Mouse (Mus musculus): ENCODE data around the gene Galnt7.
"Not testable (repeated sequence)": the region's sequence is repeated elsewhere in the genome, so short reads cannot be mapped to it uniquely, and the experiment has no call there.

The Galnt7 gene

DNA sequence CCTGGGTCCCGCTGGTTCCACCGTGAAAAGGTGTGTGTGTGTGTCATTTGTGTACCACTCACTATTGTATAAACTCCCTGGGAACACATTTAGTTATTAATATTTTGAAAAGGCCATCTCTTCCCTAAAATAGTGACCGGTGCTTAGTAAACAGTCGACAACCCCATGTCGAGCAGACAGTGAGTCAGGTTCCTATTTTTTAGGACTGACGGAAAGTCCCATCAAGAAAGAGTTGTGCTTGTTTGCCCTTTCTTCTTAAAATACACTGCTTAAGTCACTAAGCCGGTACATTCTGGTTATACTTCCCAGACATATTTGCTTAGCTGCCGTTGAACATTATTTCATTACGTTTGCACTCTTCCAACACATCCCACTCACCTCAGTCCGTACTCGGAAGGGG lies 111.9 kb downstream of the Galnt7 start:
- no peak for DNase-seq (ENCODE audit: extremely low read depth, low read depth)

DNA sequence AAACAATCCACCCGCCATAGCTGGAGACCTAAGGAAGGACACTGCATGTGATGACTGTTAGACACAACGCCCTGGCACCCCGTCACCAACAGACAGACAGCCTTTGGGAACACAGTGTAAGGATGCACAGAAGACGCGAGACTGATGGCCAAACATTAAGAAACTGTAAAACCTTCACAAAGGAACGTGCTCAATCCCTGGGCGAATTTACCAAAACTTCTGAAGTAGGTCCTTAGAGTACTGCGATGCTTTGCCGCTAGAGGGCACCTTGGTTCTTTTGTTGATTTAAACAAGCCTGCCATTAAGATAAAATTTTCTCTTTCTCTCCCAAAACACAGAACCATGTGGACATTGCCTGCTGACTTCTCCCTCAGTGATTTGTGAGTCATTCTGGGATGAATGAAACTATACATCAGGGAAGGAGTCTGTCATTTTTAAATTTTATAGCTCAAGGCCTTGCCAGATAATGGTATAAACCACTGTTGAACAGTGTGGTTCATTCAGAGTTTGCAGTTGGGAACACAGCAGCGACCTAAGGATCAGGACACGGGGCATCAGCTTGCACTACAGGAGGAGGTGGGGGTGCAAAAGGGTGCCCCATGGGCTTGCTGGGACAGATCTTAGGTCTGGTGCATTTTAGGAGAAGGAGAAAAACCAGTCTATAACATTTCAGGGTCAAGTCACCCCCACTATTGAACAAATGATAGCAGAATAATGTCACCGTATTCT lies 112.6 kb downstream of the Galnt7 start:
- no peak for DNase-seq (ENCODE audit: extremely low read depth, low read depth)

DNA sequence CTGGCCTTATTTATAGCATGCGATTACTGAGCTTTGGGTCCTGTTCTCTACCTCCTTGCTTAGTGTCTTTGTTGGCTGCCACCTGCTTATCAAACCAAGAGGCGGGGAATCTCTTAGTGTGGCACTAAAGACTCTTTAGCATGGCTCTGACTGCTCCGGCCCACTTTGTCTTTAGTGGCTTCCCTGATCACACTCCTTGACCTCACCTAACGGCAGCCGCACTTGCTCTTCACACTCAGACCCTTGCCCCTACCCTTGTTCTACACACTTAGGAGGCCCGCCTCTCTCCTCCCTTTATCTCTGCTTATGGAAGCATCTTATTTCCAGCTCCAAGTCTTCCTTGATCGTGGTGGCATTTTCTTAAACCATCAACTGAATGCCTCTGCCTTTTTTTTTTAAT lies 114.2 kb downstream of the Galnt7 start:
- no peak for DNase-seq (ENCODE audit: extremely low read depth, low read depth)

DNA sequence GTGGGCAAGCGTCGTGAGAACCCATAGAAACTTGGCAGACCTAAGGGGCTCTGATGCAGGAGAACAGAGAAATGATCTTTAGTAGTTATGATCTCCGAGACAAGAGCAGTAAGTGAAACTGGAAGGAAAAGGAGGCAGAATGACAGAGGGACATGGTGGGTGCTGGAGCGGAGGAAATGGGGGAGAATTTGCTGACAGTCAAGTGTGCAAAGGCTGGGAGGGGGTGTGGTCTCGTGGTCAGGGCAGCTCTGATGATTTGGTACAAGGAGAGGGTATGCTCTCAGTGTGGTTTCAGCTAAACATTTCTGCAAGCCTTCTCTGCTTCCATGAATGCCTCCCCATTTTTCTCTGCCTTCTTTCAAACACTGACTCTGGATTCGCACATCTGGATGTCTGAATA lies 116.7 kb downstream of the Galnt7 start:
- no peak for DNase-seq (ENCODE audit: extremely low read depth, low read depth)

DNA sequence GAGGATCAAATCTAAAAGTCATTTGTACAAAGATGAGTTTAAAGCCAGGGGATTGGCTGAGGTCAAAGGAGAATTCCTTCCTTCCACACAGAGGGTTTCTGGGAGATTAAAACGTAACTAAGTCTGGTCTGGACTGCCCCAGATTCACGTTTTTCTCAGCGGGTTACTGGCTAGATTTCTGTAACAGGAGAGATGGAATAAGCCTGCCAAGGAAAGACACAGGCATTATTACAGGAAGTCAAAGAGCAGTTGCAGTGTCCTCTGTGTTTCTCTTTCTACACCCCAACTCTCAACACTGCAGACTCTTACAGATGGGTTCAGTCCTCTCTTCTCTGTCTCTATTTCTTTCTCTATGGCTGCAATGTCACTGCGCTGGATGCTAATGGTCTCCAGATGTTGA lies 118.3 kb downstream of the Galnt7 start:
- no peak for DNase-seq (ENCODE audit: extremely low read depth, low read depth)

DNA sequence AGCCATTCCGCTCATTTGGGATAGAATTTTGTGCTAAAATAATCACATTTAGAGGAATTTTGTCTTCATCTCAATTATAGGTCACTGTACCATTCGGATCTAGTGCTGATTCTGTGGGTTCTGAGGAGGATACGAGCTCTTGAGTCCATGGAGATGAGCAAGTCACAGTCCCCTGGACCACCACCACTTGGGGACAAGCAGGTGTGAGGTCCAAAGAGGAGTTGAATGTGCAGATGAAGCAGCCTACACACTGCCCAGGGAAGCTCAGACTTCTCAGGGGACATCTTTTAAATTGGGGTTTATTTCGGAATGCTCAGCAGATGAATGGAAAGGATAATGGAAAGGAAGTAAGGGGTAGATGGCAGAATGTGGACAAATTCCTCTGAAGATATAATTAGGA lies 119.7 kb downstream of the Galnt7 start:
- DNase-seq (ENCODE audit: extremely low read depth, low read depth), result no peak

DNA sequence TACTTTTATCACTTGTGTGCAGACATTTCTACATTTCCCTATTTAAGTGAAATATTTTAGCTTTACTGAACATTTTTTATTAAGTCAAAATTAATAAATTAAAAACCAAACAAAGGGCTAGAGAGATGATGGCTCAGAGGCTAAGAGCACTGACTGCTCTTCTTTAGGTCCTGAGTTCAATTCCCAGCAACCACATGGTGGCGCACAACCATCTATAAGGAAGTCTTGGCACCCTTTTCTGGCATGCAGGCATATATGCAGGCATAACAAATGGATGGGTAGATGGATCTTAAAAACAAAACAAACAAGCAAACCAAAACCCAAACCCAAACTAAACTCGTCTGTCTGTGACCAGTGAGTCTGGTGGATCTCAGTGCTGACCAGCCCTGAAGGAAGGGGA lies 120.6 kb downstream of the Galnt7 start:
- no peak for DNase-seq (ENCODE audit: extremely low read depth, low read depth)

DNA sequence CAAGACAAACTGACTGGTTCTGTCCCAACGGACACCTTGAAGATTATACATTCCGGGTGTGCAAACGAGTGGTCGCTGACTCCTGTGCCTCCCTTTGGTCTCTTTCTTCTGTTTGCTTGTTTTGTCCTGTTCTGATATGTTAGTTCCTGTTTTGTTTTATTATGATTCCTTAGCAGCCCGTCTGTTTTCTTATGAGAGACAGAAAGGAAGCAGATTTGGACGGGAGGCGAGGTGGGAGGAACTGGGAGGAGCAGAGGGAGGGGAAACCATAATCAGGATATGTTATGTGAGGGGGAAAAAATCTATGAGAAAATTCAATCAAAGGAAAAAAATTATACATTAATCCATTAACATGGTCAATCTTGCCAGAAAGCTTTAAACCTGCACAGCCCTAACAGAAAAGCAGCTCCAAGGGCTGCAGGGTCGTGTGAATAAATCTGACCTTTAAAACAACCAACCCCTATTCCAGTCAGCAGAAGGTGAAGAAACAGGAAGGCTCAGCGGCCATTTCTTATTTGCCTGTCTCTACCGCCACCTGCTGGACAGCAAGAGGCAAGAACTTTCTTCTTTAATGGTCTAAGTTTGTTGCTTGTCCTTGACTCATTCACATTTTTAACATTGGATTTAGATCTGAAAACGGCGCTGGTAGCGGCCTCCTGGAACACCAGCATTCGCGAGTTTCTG lies 122.0 kb downstream of the Galnt7 start:
- peak; percentile 66 for DNase-seq (ENCODE audit: extremely low read depth, low read depth)

DNA sequence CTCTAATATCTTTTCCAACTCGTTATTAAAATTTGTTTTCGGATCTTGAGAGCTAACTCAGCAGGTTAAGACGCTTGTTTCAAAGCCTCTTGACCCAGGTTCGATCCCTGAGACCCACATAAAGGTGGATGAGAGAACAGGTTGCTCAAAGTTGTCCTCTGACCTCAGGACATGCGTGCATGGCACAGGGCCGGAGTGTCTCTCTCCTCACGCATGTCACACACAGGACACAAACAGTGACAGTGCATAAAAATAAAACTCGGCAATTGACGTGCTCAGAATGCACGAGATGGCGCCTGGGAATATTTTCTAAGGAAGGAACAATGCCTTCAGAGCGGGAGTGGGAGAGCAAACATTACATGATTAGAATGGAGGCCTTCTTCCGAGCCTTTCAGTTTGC lies 122.6 kb downstream of the Galnt7 start:
- no peak for DNase-seq (ENCODE audit: extremely low read depth, low read depth)

DNA sequence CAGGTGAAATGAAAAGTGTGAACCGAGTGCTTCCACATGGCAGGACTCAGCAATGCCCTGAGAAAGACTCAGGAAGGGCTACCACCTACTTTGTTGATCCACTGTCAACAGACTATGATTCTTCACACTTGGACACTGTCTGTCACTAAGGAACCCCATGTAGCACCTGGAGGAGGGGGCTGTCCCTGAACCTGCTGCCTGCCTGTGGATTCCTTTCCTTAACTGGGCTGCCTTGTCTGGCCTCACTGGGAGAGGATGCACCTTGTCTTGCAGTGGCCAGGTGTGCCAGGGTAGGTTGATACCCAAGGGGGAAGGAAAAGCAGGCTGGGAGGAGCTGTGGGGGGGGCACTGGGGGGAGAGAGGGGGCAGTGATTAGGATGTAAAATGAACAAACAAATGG lies 124.8 kb downstream of the Galnt7 start:
- no peak for DNase-seq (ENCODE audit: extremely low read depth, low read depth)

DNA sequence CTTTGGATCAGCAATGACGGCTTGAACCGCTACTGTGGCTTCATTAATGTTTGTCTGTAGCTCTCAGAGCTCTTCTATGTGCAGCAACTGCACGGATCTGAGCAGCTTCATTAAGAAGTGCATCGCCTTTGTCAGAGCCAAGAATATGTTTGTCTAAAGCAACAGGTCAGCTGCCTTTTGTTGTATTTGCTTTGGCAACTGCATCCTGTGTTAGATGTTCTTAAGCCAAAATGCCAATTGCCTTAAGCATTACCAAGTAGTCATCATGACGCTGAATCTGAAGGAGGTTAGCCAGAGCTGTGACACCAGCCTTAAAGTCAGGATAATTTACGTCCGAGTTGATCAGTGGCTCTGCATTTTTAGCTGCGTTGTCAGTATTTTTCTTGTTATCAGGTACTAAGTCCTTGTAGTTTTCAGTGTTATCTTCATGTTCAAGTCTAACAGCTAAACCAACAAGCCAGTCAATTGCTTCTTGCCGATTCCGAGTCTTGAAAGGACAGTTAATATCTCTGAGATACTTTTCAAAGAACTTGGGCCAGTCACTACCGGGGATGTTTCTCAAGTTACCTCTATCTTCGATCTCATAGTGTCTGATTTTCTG lies 132.5 kb downstream of the Galnt7 start:
- no peak for DNase-seq (ENCODE audit: extremely low read depth, low read depth)

DNA sequence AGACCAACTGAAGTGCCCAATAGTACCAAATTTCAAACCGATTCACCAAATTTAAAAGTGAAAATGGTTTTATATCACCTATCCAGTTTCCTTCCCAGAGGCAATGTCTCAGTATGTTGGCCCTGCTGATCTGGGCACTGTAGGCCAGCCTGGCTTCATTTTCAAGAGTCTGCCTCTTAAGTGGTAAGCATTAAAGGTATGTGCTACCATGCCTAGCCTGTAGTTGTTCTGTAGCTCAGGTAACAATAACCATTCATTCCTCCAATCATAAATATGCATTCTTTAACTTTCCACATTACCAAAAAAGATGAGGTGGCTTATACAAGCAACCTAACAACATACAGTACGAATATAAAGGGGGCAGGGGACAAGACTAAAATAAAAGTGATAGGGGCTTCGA lies 135.1 kb downstream of the Galnt7 start:
- no peak for DNase-seq (ENCODE audit: extremely low read depth, low read depth)

DNA sequence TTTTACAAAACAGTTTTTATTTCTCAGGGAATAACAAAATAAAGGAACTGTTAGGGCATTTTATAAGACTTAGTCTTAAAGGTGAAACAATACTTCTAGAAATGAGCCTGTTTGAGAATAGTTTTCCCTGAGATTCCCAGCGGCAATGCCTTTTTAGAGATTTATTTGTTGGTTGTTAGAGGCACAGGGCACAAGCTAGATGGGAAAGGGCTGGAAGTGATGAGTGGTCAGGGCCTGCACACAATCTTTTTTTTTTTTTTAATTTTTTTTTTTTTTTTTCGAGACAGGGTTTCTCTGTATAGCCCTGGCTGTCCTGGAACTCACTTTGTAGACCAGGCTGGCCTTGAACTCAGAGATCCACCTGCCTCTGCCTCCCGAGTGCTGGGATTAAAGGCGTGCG lies 136.1 kb downstream of the Galnt7 start:
- not testable (repeated sequence) for DNase-seq (ENCODE audit: extremely low read depth, low read depth)

DNA sequence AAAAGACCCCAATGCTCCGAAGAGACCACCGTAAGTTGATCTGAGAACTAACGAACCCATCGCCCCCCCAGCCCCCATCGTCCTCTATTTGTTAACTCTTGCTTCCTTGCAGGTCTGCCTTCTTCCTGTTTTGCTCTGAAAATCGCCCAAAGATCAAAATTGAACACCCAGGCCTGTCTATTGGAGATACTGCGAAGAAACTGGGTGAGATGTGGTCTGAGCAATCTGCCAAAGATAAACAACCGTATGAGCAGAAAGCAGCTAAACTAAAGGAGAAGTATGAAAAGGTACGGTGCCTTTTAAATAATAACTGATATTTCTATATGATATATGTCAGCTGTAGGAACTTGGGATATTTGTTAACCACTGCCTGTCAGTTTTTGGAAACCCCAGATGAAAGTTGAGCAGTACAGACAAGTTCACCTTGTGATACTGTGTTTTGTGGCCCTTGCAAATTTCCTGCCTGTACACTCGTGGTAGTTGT lies 139.6 kb downstream of the Galnt7 start:
- DNase-seq (ENCODE audit: extremely low read depth, low read depth), result not testable (repeated sequence)

DNA sequence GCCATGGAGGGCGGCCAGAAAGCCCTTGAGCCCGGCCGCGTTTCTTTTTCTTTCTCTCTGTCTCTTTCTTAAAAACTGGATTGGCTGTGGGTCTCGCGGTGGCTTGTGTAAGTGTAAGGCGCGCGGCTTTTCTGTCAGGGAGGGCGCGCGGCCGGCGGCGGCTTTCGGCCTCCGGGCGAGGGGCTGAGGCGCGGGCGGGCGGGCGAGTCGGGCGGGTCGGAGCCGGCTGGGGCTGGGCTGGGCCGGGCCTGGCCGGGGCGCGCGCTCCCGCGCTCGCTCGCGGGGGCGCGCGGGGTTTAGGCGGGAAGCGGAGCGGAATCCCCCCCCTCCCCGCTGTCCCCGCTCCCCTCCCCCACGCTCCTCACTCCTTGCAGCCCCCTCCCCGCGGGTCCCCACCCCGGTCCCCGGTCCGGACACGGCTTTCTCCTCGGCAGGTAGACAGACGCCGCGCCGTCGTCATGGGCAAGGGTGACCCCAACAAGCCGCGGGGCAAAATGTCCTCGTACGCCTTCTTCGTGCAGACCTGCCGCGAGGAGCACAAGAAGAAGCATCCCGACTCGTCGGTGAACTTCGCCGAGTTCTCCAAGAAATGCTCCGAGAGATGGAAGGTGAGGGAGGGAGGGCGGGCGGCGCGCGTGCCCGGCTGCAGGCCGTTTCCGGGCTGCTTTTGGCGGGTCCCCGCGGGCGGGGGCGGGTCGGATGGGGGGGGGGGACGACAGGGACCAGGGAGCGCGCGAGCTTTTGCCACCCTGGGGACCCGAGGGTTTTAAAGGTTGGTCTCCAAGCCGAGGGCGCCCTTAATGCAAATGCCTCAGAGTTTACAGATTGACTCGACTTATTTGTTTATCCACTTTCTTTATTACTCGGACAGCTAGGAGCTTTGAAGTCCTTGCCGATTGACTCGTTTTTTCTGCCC lies 140.4 kb downstream of the Galnt7 start:
- no peak for DNase-seq (ENCODE audit: extremely low read depth, low read depth)

DNA sequence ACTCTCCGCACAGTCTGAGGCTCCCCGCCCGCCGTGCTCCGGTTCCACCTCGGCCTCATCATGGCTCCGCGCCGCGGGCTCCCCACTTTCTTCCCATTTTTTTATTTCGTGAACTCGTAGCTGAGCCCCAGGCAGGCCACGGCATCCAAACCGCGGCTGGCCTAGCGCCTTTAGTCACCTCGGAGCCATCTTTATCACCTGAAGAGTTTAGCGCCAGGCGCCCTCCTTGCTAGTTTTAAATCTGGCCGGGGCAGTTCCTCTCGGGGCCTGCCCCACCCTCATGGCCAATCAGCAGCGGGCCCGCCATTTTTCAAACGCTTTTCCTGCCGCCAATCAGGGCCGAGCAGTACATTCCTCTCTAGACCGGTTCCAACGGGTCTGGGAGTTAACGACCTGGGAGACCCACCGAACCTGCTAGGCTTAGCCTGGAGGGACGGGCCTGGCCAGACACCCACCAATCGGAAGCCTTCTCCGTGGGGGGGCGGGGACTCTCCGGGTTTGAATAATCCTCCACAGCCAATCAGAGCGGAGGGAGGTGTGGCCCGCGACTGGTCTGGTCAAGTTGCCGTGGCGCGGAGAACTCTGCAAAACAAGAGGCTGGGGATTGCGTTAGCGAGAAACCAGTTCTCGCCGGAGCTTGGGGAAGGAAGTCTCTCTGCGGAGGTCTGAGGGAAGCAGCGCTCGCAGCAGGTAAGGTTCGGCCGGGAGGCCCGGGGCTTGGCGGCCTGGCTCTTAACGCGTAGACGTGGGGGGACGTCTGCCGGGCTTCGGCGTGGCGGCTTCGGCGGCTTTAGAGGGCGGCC lies 141.3 kb downstream of the Galnt7 start, which contains the start of gene Hmgb2:
Gene Hmgb2 (plus strand): TSS at position 592 of the 803 bp plus-strand sequence.
- peak; percentile 98 for DNase-seq (ENCODE audit: extremely low read depth, low read depth)

DNA sequence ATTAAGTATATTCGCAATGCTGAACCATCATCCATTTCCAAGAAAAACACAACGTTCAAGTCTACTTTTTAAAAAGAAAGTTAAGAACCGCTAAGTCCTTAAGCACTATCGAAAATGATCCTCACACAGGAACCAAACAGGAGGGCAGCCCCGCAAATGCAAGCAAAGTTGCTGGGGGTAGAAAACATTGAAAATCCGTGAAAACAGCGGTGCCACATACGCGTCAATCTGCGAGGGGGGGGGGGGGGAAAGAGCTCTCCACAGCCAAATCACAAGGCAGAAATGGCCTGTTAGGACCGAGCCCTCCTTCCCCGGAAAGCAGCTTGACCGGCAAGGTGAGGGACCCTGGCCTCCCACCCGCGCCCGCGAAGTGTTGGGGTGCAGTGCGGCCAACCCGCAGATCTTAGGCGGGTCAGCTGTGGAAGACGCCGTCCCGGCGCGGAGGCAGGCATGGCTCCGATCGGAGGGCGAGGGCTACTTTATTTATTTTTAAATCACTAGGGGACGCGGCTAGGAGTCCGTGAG lies 142.0 kb downstream of the Galnt7 start:
- DNase-seq (ENCODE audit: extremely low read depth, low read depth), result no peak

DNA sequence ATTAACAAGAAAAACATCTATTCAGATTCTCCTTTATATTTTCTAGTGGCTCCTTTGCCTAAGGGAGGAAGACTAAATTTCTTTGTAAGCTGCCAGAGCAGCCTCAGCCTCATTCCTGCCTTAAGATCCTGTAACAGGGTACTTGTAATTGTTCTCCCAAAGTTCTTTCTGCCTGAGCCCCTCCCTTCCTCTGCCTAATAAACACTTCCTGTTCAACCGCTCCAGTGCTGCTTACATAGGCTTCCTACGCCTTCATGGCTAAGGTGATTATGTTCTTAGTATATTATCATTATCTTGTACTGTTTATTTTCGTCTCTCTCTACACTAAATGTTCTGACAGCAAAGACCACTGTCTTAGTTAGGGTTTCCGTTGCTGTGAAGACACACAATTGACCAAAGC lies 144.2 kb downstream of the Galnt7 start:
- no peak for DNase-seq (ENCODE audit: extremely low read depth, low read depth)

DNA sequence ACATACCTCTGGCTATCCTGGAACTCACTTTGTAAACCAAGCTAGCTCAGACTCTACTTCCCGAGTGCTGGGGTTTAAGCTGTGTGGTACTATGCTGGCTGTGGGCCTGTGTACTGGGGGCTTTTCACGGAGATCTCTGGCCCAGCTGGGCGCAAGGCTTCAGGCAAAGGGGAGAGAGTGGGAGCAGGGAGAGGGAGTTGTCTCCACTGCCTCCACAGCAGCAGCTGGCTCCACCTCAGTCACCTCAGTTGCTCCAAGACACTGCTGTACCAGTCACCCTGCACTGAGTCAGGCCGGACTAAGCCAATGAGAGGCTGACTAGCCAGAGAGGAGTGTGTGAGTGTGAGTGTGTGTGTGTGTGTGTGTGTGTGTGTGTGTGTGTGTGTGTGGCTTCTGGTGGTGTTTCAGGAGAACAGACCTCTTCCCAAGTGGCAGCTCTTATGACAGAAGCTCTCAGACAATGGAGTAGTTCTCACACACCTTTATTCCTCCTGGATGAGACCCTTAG lies 145.2 kb downstream of the Galnt7 start:
- DNase-seq (ENCODE audit: extremely low read depth, low read depth), result no peak

DNA sequence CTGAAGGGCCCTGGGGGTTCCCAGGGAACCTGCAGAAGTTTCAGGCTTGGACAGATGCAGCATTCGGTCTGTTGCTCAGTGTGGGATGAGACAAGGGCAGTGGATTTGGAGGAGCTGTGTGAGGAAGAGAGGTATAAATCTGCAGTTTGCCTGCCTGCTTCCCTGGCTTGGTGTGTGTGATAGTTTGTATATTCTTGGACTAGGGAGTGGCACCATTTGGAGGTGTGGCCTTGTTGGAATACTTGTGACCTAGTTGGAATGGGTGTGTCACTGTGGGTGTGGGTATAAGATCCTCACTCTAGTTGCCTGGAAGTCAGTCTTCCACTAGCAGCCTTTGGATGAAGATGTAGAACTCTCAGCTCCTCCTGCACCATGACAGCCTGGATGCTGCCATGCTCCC lies 147.3 kb downstream of the Galnt7 start:
- not testable (repeated sequence) for DNase-seq (ENCODE audit: extremely low read depth, low read depth)

Measured in MEL-GATA-1-ER (cell line).